Mouse (Mus musculus): ENCODE results near the gene Mga. TPM values are rescaled to one million over a fixed set of nuclear protein-coding genes. Genes with fewer than 3 reads are reported as not detected.

The Mga gene
- total RNA-seq, 2 experiments from 2014 or later = 38.8 to 45.0 TPM

Small RNA genes lying within 50 kb of the gene (microRNA-seq; reads per million reads assigned to microRNA genes)
- 0 reads per million in 2 experiments for gene Mir7665 (ENCODE audit: borderline number of aligned reads in 2 of 2)

Other genes with a start within 250 kb of the Mga start
- 10 to 100 TPM; 39.1 to 45.4 TPM for gene Ndufaf1, start 234.4 kb upstream of the Mga start, total RNA-seq (2021)
- 10 to 100 TPM; 20.5 to 29.0 TPM for gene Rtf1, start 222.2 kb upstream of the Mga start, total RNA-seq (2021)
- 1 to 10 TPM; 2.1 to 4.0 TPM for gene Itpka, start 154.9 kb upstream of the Mga start, total RNA-seq (2021)
- 1 to 10 TPM in 1 of 2 experiments, under 1 TPM in 1; 0.99 to 1.1 TPM for gene Ltk, start 136.8 kb upstream of the Mga start, total RNA-seq (2021)
- gene Rpap1, start 109.7 kb upstream of the Mga start, total RNA-seq (2021) = 10 to 100 TPM; 12.5 to 14.4 TPM
- gene Tyro3, start 99.5 kb upstream of the Mga start, total RNA-seq (2021) = 1 to 10 TPM; 2.5 to 3.5 TPM
- gene Mapkbp1, start 75.5 kb downstream of the Mga start, total RNA-seq (2021) = 10 to 100 TPM in 1 of 2 experiments, 1 to 10 TPM in 1; 9.4 to 11.7 TPM
- 1 to 10 TPM; 5.4 to 6.2 TPM for gene Jmjd7, start 130.3 kb downstream of the Mga start, total RNA-seq (2021)
- 1 to 10 TPM; 1.5 to 1.7 TPM for gene Gm28042, start 130.3 kb downstream of the Mga start, total RNA-seq (2021)
- gene Pla2g4b, start 136.2 kb downstream of the Mga start, total RNA-seq (2021) = 1 to 10 TPM; 1.9 to 2.4 TPM